Mouse (Mus musculus) heart, adult 9 months (tissue): ENCODE measurements around the gene Tbxas1.

Experiments used
- DNase-seq, 2 experiments: peaks; one replicate each; pipeline ENCODE4 v3.0.0; 2022; ENCODE audit warnings: low spot score in 2 of 2

Gene Tbxas1

GRCm38 (mm10) chr6:39051799-39052556 lies 176.8 kb downstream of the Tbxas1 start:
- no peak for DNase-seq

- no peak for DNase-seq
These were observed 177.4 kb downstream of the Tbxas1 start for GRCm38 (mm10) chr6:39052636-39053035.

GRCm38 (mm10) chr6:39054206-39054864 lies 179.1 kb downstream of the Tbxas1 start:
- no peak for DNase-seq

- DNase-seq = no peak
These were observed 179.8 kb downstream of the Tbxas1 start for GRCm38 (mm10) chr6:39054878-39055508.

- peak; percentile 49 to 57 for DNase-seq
These were observed 180.6 kb downstream of the Tbxas1 start for GRCm38 (mm10) chr6:39055831-39056261.

- DNase-seq = no peak
These were observed 182.0 kb downstream of the Tbxas1 start for GRCm38 (mm10) chr6:39057161-39057560.

GRCm38 (mm10) chr6:39058389-39058788 lies 183.2 kb downstream of the Tbxas1 start:
- DNase-seq = no peak

- no peak for DNase-seq
These were observed 183.7 kb downstream of the Tbxas1 start for GRCm38 (mm10) chr6:39058936-39059335.

- DNase-seq = no peak
These were observed 184.6 kb downstream of the Tbxas1 start for GRCm38 (mm10) chr6:39059547-39060497.

- no peak for DNase-seq
These were observed 186.0 kb downstream of the Tbxas1 start for GRCm38 (mm10) chr6:39061180-39061579.

- no peak for DNase-seq
These were observed 188.3 kb downstream of the Tbxas1 start for GRCm38 (mm10) chr6:39063541-39063940.

- peak; percentile 19 to 61 for DNase-seq
These were observed 191.9 kb downstream of the Tbxas1 start for GRCm38 (mm10) chr6:39066935-39067578.

- no peak for DNase-seq
These were observed 197.5 kb downstream of the Tbxas1 start for GRCm38 (mm10) chr6:39072664-39073063.

GRCm38 (mm10) chr6:39074186-39074585 lies 199.0 kb downstream of the Tbxas1 start:
- DNase-seq = no peak

- no peak for DNase-seq
These were observed 201.3 kb downstream of the Tbxas1 start for GRCm38 (mm10) chr6:39076498-39076897.

GRCm38 (mm10) chr6:39104631-39105030 lies 229.4 kb downstream of the Tbxas1 start:
- no peak for DNase-seq

GRCm38 (mm10) chr6:39106812-39107211 lies 231.6 kb downstream of the Tbxas1 start:
- DNase-seq = no peak

- DNase-seq = no peak
These were observed 237.5 kb downstream of the Tbxas1 start for GRCm38 (mm10) chr6:39112701-39113100.

- DNase-seq = no peak
These were observed 237.9 kb downstream of the Tbxas1 start for GRCm38 (mm10) chr6:39113141-39113540.

GRCm38 (mm10) chr6:39115438-39115837 lies 240.2 kb downstream of the Tbxas1 start:
- DNase-seq = no peak
